Mouse (Mus musculus): ENCODE measurements around the gene Olfr884. TPM values are rescaled to one million over a fixed set of nuclear protein-coding genes. Genes with fewer than 3 reads are reported as not detected.

Gene Olfr884
- not detected for polyA plus RNA-seq (2017; shearing (Covaris generic))

GRCm38 (mm10) chr9:38046255-38046654, at the start of gene Olfr884:
Gene Olfr884 (plus strand): TSS chr9:38046555.

GRCm38 (mm10) chr9:38025508-38025907, 20.8 kb upstream of the Olfr884 start, which contains the start of gene Olfr883:
Gene Olfr883 (plus strand): TSS chr9:38025808.

GRCm38 (mm10) chr9:38061022-38061421, 14.7 kb downstream of the Olfr884 start, which contains the start of gene Olfr885:
Gene Olfr885 (plus strand): TSS chr9:38061322.

GRCm38 (mm10) chr9:38083772-38084171, 37.4 kb downstream of the Olfr884 start, which contains the start of gene Olfr887:
Gene Olfr887 (plus strand): TSS chr9:38084072.

Other genes with a start within 250 kb of the Olfr884 start
- not detected for gene Olfr876, start 243.5 kb upstream of the Olfr884 start, polyA plus RNA-seq (2017; shearing (Covaris generic))
- gene Olfr877, start 192.3 kb upstream of the Olfr884 start, polyA plus RNA-seq (2017; shearing (Covaris generic)): not detected
- not detected for gene Olfr145, start 149.8 kb upstream of the Olfr884 start, polyA plus RNA-seq (2017; shearing (Covaris generic))
- not detected for gene Olfr878, start 128.7 kb upstream of the Olfr884 start, polyA plus RNA-seq (2017; shearing (Covaris generic))
- gene Olfr881, start 54.7 kb upstream of the Olfr884 start, polyA plus RNA-seq (2017; shearing (Covaris generic)): not detected
- not detected for gene Olfr883, start 20.7 kb upstream of the Olfr884 start, polyA plus RNA-seq (2017; shearing (Covaris generic))
- not detected for gene Olfr885, start 14.8 kb downstream of the Olfr884 start, polyA plus RNA-seq (2017; shearing (Covaris generic))
- not detected for gene Olfr887, start 37.5 kb downstream of the Olfr884 start, polyA plus RNA-seq (2017; shearing (Covaris generic))
- gene Olfr888, start 61.6 kb downstream of the Olfr884 start, polyA plus RNA-seq (2017; shearing (Covaris generic)): not detected
- not detected for gene Olfr889, start 68.6 kb downstream of the Olfr884 start, polyA plus RNA-seq (2017; shearing (Covaris generic))
- not detected for gene Olfr890, start 96.0 kb downstream of the Olfr884 start, polyA plus RNA-seq (2017; shearing (Covaris generic))
- not detected for gene Olfr891, start 134.3 kb downstream of the Olfr884 start, polyA plus RNA-seq (2017; shearing (Covaris generic))
- gene Olfr893, start 161.8 kb downstream of the Olfr884 start, polyA plus RNA-seq (2017; shearing (Covaris generic)): not detected
- not detected for gene Olfr894, start 171.5 kb downstream of the Olfr884 start, polyA plus RNA-seq (2017; shearing (Covaris generic))
- gene Olfr143, start 206.2 kb downstream of the Olfr884 start, polyA plus RNA-seq (2017; shearing (Covaris generic)): not detected
- not detected for gene Olfr895, start 221.3 kb downstream of the Olfr884 start, polyA plus RNA-seq (2017; shearing (Covaris generic))
- gene Olfr896-ps1, start 244.6 kb downstream of the Olfr884 start, polyA plus RNA-seq (2017; shearing (Covaris generic)): not detected